31 mouse cellular contexts compared by ENCODE assay signal in the genomic region with DNA sequence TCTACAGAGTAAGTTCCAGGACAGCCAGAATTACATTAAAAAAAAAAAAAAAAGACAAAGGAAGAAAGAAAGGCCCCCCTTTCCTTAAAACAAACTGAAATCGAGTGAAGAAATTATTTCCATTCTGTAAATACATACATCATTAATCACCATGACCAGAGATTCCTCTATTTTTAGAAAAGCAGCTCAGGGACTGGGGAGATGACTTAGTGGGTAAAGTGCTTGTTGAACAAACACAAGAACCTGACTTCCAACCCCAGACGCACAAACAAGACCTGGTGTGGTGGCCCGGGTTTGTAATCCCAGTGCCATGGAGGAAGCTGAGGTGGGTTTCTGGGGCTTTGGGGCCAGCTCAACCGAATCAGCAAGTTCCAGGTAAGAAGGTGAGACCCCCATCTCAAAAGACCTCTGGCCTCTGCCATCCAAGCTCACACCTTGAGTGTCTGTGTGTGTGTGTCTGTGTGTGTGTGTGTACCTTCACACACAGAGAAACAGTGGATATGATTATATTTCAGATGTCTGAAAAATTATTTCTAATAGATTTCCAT. TPM values are rescaled to one million over a fixed set of nuclear protein-coding genes. Genes with fewer than 3 reads are reported as not detected.
A peak's percentile ranks its signal among the peaks of the same experiment; 100 is the strongest.
DNase-seq lines count a peak whose midpoint lies in the region; ATAC-seq lines count a peak whose summit lies in the region.
"Had no signal": no experiment of that assay in that cellular context is flagged by ENCODE, and none has a peak within 500 bp of the region (broad histone marks: within the 10 kb centered on the region; RNA-seq: fewer than 3 reads in every experiment).

No protein-coding gene starts in this region.

- WGBS in intestine, embryonic 14.5 days = 55% methylated on average over 4 of the region's 4 CpGs
- 52% methylated on average over 4 of the region's 4 CpGs for WGBS in intestine, embryonic 15.5 days

- ATAC-seq in intestine, embryonic 14.5 days (replicated peaks; ENCODE audit: low FRiP score, low TSS enrichment, low read depth) = no peak
- no peak for ATAC-seq in intestine, embryonic 15.5 days
- ATAC-seq: forebrain, embryonic 15.5 days; hindbrain, embryonic 16.5 days had no signal

- H3K4me1 ChIP-seq in intestine, embryonic 14.5 days (replicated peaks; ENCODE audit: control insufficient read depth, insufficient read depth, low read length) = peaks cover 3% of the 10 kb centered on the region; the same call in 1 of the 2 replicates
- H3K4me1 ChIP-seq in intestine, embryonic 15.5 days (replicated peaks) = 0 out of 2 replicates have a peak, but pooled peaks cover 3% of the 10 kb centered on the region

- no peak overlapping the region for H3K4me3 ChIP-seq in intestine, embryonic 14.5 days (ENCODE audit: low read depth, low read length)
- no peak overlapping the region for H3K4me3 ChIP-seq in intestine, embryonic 15.5 days (replicated peaks)
- H3K4me3 ChIP-seq: embryonic facial prominence, embryonic 12.5 days; embryonic facial prominence, embryonic 15.5 days; erythroblast, embryonic 14.5 days; forebrain, embryonic 12.5 days; forebrain, embryonic 15.5 days; heart, adult 2 months; heart, embryonic 12.5 days; heart, embryonic 15.5 days; hindbrain, embryonic 10.5 days; hindbrain, embryonic 13.5 days had no signal

- no peaks in the 10 kb centered on the region for H3K9me3 ChIP-seq in intestine, embryonic 14.5 days (ENCODE audit: control insufficient read depth, low read length)
- no peaks in the 10 kb centered on the region for H3K9me3 ChIP-seq in intestine, embryonic 15.5 days
- H3K9me3 ChIP-seq: embryonic facial prominence, embryonic 12.5 days; embryonic facial prominence, embryonic 15.5 days; forebrain, embryonic 12.5 days; forebrain, embryonic 15.5 days; heart, embryonic 12.5 days; heart, embryonic 15.5 days; hindbrain, embryonic 10.5 days; hindbrain, embryonic 13.5 days had no signal

- no peak overlapping the region for H3K9ac ChIP-seq in intestine, embryonic 14.5 days (ENCODE audit: low read length)
- no peak overlapping the region for H3K9ac ChIP-seq in intestine, embryonic 15.5 days
- H3K9ac ChIP-seq: embryonic facial prominence, embryonic 12.5 days; embryonic facial prominence, embryonic 15.5 days; forebrain, embryonic 12.5 days; forebrain, embryonic 15.5 days; heart, embryonic 12.5 days; heart, embryonic 15.5 days; hindbrain, embryonic 13.5 days had no signal

- no peaks in the 10 kb centered on the region for H3K27me3 ChIP-seq in intestine, embryonic 14.5 days (replicated peaks; ENCODE audit: control insufficient read depth, insufficient read depth, low read length)
- H3K27me3 ChIP-seq in intestine, embryonic 15.5 days (replicated peaks) = no peaks in the 10 kb centered on the region
- H3K27me3 ChIP-seq: embryonic facial prominence, embryonic 12.5 days; embryonic facial prominence, embryonic 15.5 days; forebrain, embryonic 12.5 days; forebrain, embryonic 15.5 days; heart, embryonic 15.5 days had no signal

- peak; percentile 1 for DNase-seq in gastrocnemius, postnatal 10 days
- no peak for DNase-seq in gastrocnemius, adult 8-10 months (ENCODE audit: low spot score in 2 of 2)
- peak; percentile 35 for DNase-seq in intestine, embryonic 14.5 days (ENCODE audit: low spot score)
- DNase-seq in urinary bladder, adult 2 months (ENCODE audit: low spot score) = peak; percentile 12
- DNase-seq in urinary bladder, postnatal 14 days (ENCODE audit: low spot score) = no peak
- DNase-seq in natural killer cell, adult 2 months (ENCODE audit: low spot score in 2 of 2) = no peak
- no peak for DNase-seq in spleen, postnatal 36 days (ENCODE audit: low spot score in 2 of 2)
- DNase-seq: adrenal gland, adult 2 months; adrenal gland, postnatal 14 days; B cell, adult 2 months; cerebellum, adult 11 months; cerebellum, adult 2 months; cerebellum, adult 9-11 months; cerebellum, postnatal 25 days; gastrocnemius, postnatal 14 days; heart, adult 2 months; heart, postnatal 10 days; heart, postnatal 36 days had no signal

- no peak overlapping the region for H3K27ac ChIP-seq in intestine, embryonic 14.5 days (ENCODE audit: low read depth)
- no peak overlapping the region for H3K27ac ChIP-seq in intestine, embryonic 15.5 days
- H3K27ac ChIP-seq: embryonic facial prominence, embryonic 12.5 days; embryonic facial prominence, embryonic 15.5 days; forebrain, embryonic 12.5 days; forebrain, embryonic 15.5 days; heart, adult 2 months; heart, embryonic 15.5 days; hindbrain, embryonic 10.5 days; hindbrain, embryonic 13.5 days had no signal

- no peak overlapping the region for H3K4me2 ChIP-seq in intestine, embryonic 14.5 days (ENCODE audit: low read length)
- H3K4me2 ChIP-seq in intestine, embryonic 15.5 days (replicated peaks) = no peak overlapping the region
- H3K4me2 ChIP-seq: embryonic facial prominence, embryonic 12.5 days; embryonic facial prominence, embryonic 15.5 days; forebrain, embryonic 12.5 days; forebrain, embryonic 15.5 days; heart, embryonic 12.5 days; heart, embryonic 15.5 days; hindbrain, embryonic 13.5 days had no signal

- H3K36me3 ChIP-seq in intestine, embryonic 14.5 days (ENCODE audit: control insufficient read depth, insufficient read depth, low read length) = peaks cover 4% of the 10 kb centered on the region; the same call in 1 of the 2 replicates
- H3K36me3 ChIP-seq in intestine, embryonic 15.5 days = no peaks in the 10 kb centered on the region
- H3K36me3 ChIP-seq: forebrain, embryonic 12.5 days; forebrain, embryonic 15.5 days had no signal

RNA-seq across cellular contexts. Expression of a gene that starts 2.4 kb away (rescaled TPM):
- 1 to 10 TPM; 1.2 to 1.4 TPM for total RNA-seq in gastrocnemius, postnatal 10 days (2021)
- under 1 TPM; 0.34 to 0.58 (median 0.42) TPM for total RNA-seq in gastrocnemius, adult 8-10 months (2022)
- polyA plus RNA-seq in intestine, embryonic 14.5 days (2014; fragmentation: Nextera tagmentation; extraction: Ambion mirVana) = 1.0 and 1.1 TPM in 2 replicates
- polyA plus RNA-seq in intestine, embryonic 15.5 days (2015; fragmentation: Nextera tagmentation; extraction: Ambion mirVana) = 0.68 and 0.97 TPM in 2 replicates
- 4.9 and 7.3 TPM in 2 replicates for polyA plus RNA-seq in urinary bladder, adult 2 months (2012; rRNA removed)
- total RNA-seq: common myeloid progenitor, adult 5-6 weeks had no signal
- polyA plus RNA-seq: erythroblast, embryonic 14.5 days had no signal

RNA-seq across cellular contexts. Expression of a gene that starts 12.9 kb away (rescaled TPM):
- total RNA-seq in gastrocnemius, postnatal 10 days (2021) = 10 to 100 TPM; 28.1 to 30.1 TPM
- total RNA-seq in gastrocnemius, adult 8-10 months (2022) = 10 to 100 TPM; 50.1 to 55.4 (median 51.9) TPM
- 313 and 340 TPM in 2 replicates for polyA plus RNA-seq in intestine, embryonic 14.5 days (2014; fragmentation: Nextera tagmentation; extraction: Ambion mirVana)
- 468 and 476 TPM in 2 replicates for polyA plus RNA-seq in intestine, embryonic 15.5 days (2015; fragmentation: Nextera tagmentation; extraction: Ambion mirVana)
- polyA plus RNA-seq in urinary bladder, adult 2 months (2012; rRNA removed) = 478 and 508 TPM in 2 replicates

RNA-seq across cellular contexts. Expression of a gene that starts 51.4 kb away (rescaled TPM):
- not detected for total RNA-seq in gastrocnemius, postnatal 10 days (2021)
- not detected for total RNA-seq in gastrocnemius, adult 8-10 months (2022)
- 0.11 TPM in 2 replicates for polyA plus RNA-seq in intestine, embryonic 14.5 days (2014; fragmentation: Nextera tagmentation; extraction: Ambion mirVana)
- polyA plus RNA-seq in intestine, embryonic 15.5 days (2015; fragmentation: Nextera tagmentation; extraction: Ambion mirVana) = 0.11 and 0.28 TPM in 2 replicates
- polyA plus RNA-seq in urinary bladder, adult 2 months (2012; rRNA removed) = 0.21 and 0.66 TPM in 2 replicates
- total RNA-seq: adrenal gland, adult 2 months; adrenal gland, postnatal 14 days; common myeloid progenitor, adult 5-6 weeks; gastrocnemius, postnatal 14 days; heart, adult 2 months; heart, postnatal 36 days had no signal
- polyA plus RNA-seq: adrenal gland, adult 2 months; erythroblast, embryonic 14.5 days; G1E had no signal

RNA-seq across cellular contexts. Expression of a gene that starts 51.4 kb away (rescaled TPM):
- total RNA-seq in gastrocnemius, postnatal 10 days (2021) = 1 to 10 TPM; 1.8 to 1.9 TPM
- 1 to 10 TPM in 1 of 4 experiments, under 1 TPM in 3; 0.27 to 1.0 (median 0.48) TPM for total RNA-seq in gastrocnemius, adult 8-10 months (2022)
- polyA plus RNA-seq in intestine, embryonic 14.5 days (2014; fragmentation: Nextera tagmentation; extraction: Ambion mirVana) = 9.9 and 13.0 TPM in 2 replicates
- polyA plus RNA-seq in intestine, embryonic 15.5 days (2015; fragmentation: Nextera tagmentation; extraction: Ambion mirVana) = 9.8 and 10.7 TPM in 2 replicates
- 6.3 and 7.8 TPM in 2 replicates for polyA plus RNA-seq in urinary bladder, adult 2 months (2012; rRNA removed)

Comparison
In these comparisons a context has a peak if more than half of its experiments do, and no peak if none do; other contexts are left out.
1. DNase-seq: peak in gastrocnemius, postnatal 10 days (single experiment), intestine, embryonic 14.5 days (single experiment) and urinary bladder, adult 2 months (single experiment); none in gastrocnemius, adult 8-10 months (0 of 2), urinary bladder, postnatal 14 days (single experiment), natural killer cell, adult 2 months (0 of 2) and spleen, postnatal 36 days (0 of 2).